Comparison of ENCODE assay signal across 37 mouse cellular contexts in genomic region chr16:23033673-23034072, GRCm38 (mm10). TPM values are rescaled to one million over a fixed set of nuclear protein-coding genes. Genes with fewer than 3 reads are reported as not detected.
DNase-seq lines count a peak whose midpoint lies in the region; ATAC-seq lines count a peak whose summit lies in the region.
"Had no signal": no experiment of that assay in that cellular context is flagged by ENCODE, and none has a peak within 500 bp of the region (broad histone marks: within the 10 kb centered on the region; RNA-seq: fewer than 3 reads in every experiment).

No protein-coding gene starts in this region.

- ATAC-seq in kidney, embryonic 14.5 days (ENCODE audit: low FRiP score, low TSS enrichment) = no peak
- no peak for ATAC-seq in erythroblast, adult 5-6 weeks (replicated peaks; ENCODE audit: low FRiP score, poor library complexity, severe bottlenecking)
- ATAC-seq: forebrain, embryonic 16.5 days; hindbrain, embryonic 16.5 days; midbrain, embryonic 15.5 days; Patski had no signal

- peak; percentile 90 for DNase-seq in kidney, adult 11 months
- peak; percentile 94 for DNase-seq in kidney, adult 9 months
- DNase-seq in kidney, postnatal 14 days = peak; percentile 73
- no peak for DNase-seq in gastrocnemius, postnatal 25 days
- no peak for DNase-seq in frontal cortex, postnatal 14 days (ENCODE audit: low spot score in 2 of 2)
- DNase-seq: adrenal gland, postnatal 25 days; cerebellum, adult 18-20 months; cerebellum, postnatal 10 days; lung, embryonic 14.5 days; lung, postnatal 14 days; right cerebral cortex, adult 18-20 months; spleen, adult 18-20 months; thymus, postnatal 14 days had no signal

- WGBS in kidney, embryonic 14.5 days = 89% methylated on average over 4 of the region's 4 CpGs

- no peak overlapping the region for H3K4me2 ChIP-seq in kidney, embryonic 14.5 days (replicated peaks; ENCODE audit: low read depth, low read length)
- H3K4me2 ChIP-seq: embryonic facial prominence, embryonic 13.5 days; heart, embryonic 15.5 days; limb, embryonic 13.5 days; lung, embryonic 14.5 days; midbrain, embryonic 15.5 days had no signal

- no peak overlapping the region for H3K27ac ChIP-seq in kidney, embryonic 14.5 days (ENCODE audit: low read depth, low read length)
- H3K27ac ChIP-seq: embryonic facial prominence, embryonic 13.5 days; heart, embryonic 15.5 days; left cerebral cortex, adult 2 months; limb, embryonic 13.5 days; liver, embryonic 14.5 days; midbrain, embryonic 10.5 days; midbrain, embryonic 15.5 days had no signal

- H3K9me3 ChIP-seq in kidney, embryonic 14.5 days (ENCODE audit: control insufficient read depth, low read length) = no peaks in the 10 kb centered on the region
- H3K9me3 ChIP-seq: embryonic facial prominence, embryonic 13.5 days; G1E; heart, embryonic 15.5 days; limb, embryonic 13.5 days; midbrain, embryonic 15.5 days had no signal

- H3K36me3 ChIP-seq in kidney, embryonic 14.5 days (ENCODE audit: control insufficient read depth, insufficient read depth, low read length) = no peaks in the 10 kb centered on the region
- H3K36me3 ChIP-seq: embryonic facial prominence, embryonic 13.5 days; G1E; heart, embryonic 15.5 days; limb, embryonic 13.5 days; midbrain, embryonic 10.5 days; midbrain, embryonic 15.5 days had no signal

- H3K4me3 ChIP-seq in kidney, embryonic 14.5 days (ENCODE audit: low read length) = no peak overlapping the region
- H3K4me3 ChIP-seq: embryonic facial prominence, embryonic 13.5 days; erythroblast, embryonic 14.5 days; heart, embryonic 15.5 days; left cerebral cortex, adult 2 months; limb, embryonic 13.5 days; midbrain, embryonic 10.5 days; midbrain, embryonic 15.5 days had no signal

- no peak overlapping the region for H3K9ac ChIP-seq in kidney, embryonic 14.5 days (ENCODE audit: low read depth, low read length)
- H3K9ac ChIP-seq: embryonic facial prominence, embryonic 13.5 days; heart, embryonic 15.5 days; limb, embryonic 13.5 days; liver, embryonic 14.5 days; lung, embryonic 14.5 days; midbrain, embryonic 15.5 days had no signal

- no peaks in the 10 kb centered on the region for H3K4me1 ChIP-seq in kidney, embryonic 14.5 days (ENCODE audit: control insufficient read depth, insufficient read depth, low read length)
- H3K4me1 ChIP-seq: embryonic facial prominence, embryonic 13.5 days; heart, embryonic 15.5 days; limb, embryonic 13.5 days; midbrain, embryonic 10.5 days; midbrain, embryonic 15.5 days had no signal

- no peaks in the 10 kb centered on the region for H3K27me3 ChIP-seq in kidney, embryonic 14.5 days (ENCODE audit: control insufficient read depth, insufficient read depth, low read length)
- H3K27me3 ChIP-seq: embryonic facial prominence, embryonic 13.5 days; heart, embryonic 15.5 days; limb, embryonic 13.5 days; midbrain, embryonic 15.5 days; Patski had no signal

RNA-seq across cellular contexts. Expression of gene Kng2, which starts 4.4 kb away (rescaled TPM):
- 1.4 and 2.5 TPM in 2 replicates for polyA plus RNA-seq in kidney, embryonic 14.5 days (2014; fragmentation: Nextera tagmentation; extraction: Ambion mirVana)
- total RNA-seq in erythroblast, adult 5-6 weeks (2015; ENCODE audit: low replicate concordance) = not detected in 2 replicates
- total RNA-seq in erythroblast, adult 5-6 weeks (2017; ENCODE audit: low replicate concordance) = 2.1 and 3.2 TPM in 2 replicates
- under 1 TPM in 1 of 2 experiments, not detected in 1; 0.21 TPM for total RNA-seq in gastrocnemius, postnatal 25 days (2021)
- total RNA-seq: common myeloid progenitor, adult 5-6 weeks; G1E; layer of hippocampus, adult 18-20 months; layer of hippocampus, postnatal 10 days; left cerebral cortex, adult 2 months; left cerebral cortex, postnatal 36 days; neutrophil, adult 5-6 weeks had no signal
- polyA plus RNA-seq: erythroblast, embryonic 14.5 days; forebrain, embryonic 11.5 days; forebrain, embryonic 16.5 days; G1E; hindbrain, embryonic 11.5 days; intestine, embryonic 14.5 days; lung, embryonic 14.5 days; midbrain, embryonic 10.5 days; midbrain, embryonic 15.5 days had no signal

RNA-seq across cellular contexts. Expression of gene Kng1, which starts 24.0 kb away (rescaled TPM):
- 0.20 and 0.49 TPM in 2 replicates for polyA plus RNA-seq in kidney, embryonic 14.5 days (2014; fragmentation: Nextera tagmentation; extraction: Ambion mirVana)
- total RNA-seq in erythroblast, adult 5-6 weeks (2015; ENCODE audit: low replicate concordance) = not detected in 2 replicates
- 0.51 TPM in 1 of 2 replicates, not detected in the other for total RNA-seq in erythroblast, adult 5-6 weeks (2017; ENCODE audit: low replicate concordance)
- total RNA-seq in gastrocnemius, postnatal 25 days (2021) = not detected
- total RNA-seq: common myeloid progenitor, adult 5-6 weeks; G1E; heart, postnatal 25 days; layer of hippocampus, adult 18-20 months; layer of hippocampus, postnatal 10 days; left cerebral cortex, adult 2 months; left cerebral cortex, postnatal 36 days; neutrophil, adult 5-6 weeks had no signal
- polyA plus RNA-seq: embryonic facial prominence, embryonic 13.5 days; forebrain, embryonic 11.5 days; forebrain, embryonic 16.5 days; G1E; hindbrain, embryonic 11.5 days; intestine, embryonic 14.5 days; midbrain, embryonic 10.5 days; midbrain, embryonic 15.5 days; neural tube, embryonic 11.5 days had no signal

Comparison
In these comparisons a context has a peak if more than half of its experiments do, and no peak if none do; other contexts are left out.
1. DNase-seq: peak in kidney, adult 11 months (single experiment), kidney, adult 9 months (single experiment) and kidney, postnatal 14 days (single experiment); none in gastrocnemius, postnatal 25 days (single experiment) and frontal cortex, postnatal 14 days (0 of 2).